ENCODE assay signal across 10 mouse cellular contexts in the genomic region with DNA sequence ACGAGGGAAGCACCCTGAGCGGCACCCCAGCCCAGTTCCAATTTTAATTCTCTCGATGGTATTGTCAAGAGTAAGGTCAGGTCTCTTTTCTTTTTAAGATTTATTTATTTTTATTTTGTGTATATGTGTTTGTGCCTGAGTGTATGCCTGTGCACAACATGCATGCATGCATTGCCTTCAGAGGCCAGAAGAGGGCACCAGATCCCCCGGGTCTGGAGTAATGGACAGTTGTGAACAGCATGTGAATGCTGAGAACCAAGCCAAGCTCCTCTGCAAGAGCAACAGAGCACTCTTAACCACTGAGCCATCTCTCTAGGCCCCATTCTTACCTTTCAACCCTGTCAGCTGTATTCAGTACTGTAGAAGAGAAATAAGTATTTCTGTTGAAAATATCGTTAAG. TPM values are rescaled to one million over a fixed set of nuclear protein-coding genes. Genes with fewer than 3 reads are reported as not detected.
DNase-seq lines count a peak whose midpoint lies in the region; ATAC-seq and TF ChIP-seq lines count a peak whose summit lies in the region.
"Had no signal": no experiment of that assay in that cellular context is flagged by ENCODE, and none has a peak within 500 bp of the region (broad histone marks: within the 10 kb centered on the region; RNA-seq: fewer than 3 reads in every experiment).

No protein-coding gene starts in this region.

- intact Hi-C loops in left cerebral cortex, adult 2 months (cut with DNase I), result loop anchor here (10.0 kb wide), 1 partner anchor 583 kb away; no protein-coding TSS in a partner anchor
- intact Hi-C loops in heart, postnatal 14 days (cut with DNase I), result loop anchor here (2.0 to 5.0 kb wide), 3 partner anchors 100 to 340 kb away; no protein-coding TSS in a partner anchor

- ATAC-seq in CD4-positive, CD25-positive, alpha-beta regulatory T cell, adult 4 months, result no peak
- 0 out of 2 replicates have a peak, but pooled peaks have one; percentile 33 for ATAC-seq in erythroid progenitor cell, adult 5-6 weeks (replicated peaks; ENCODE audit: low FRiP score, poor library complexity, severe bottlenecking)
- ATAC-seq: intestine, embryonic 16.5 days had no signal

- 83% methylated on average over 5 of the region's 5 CpGs for WGBS in heart, embryonic 10.5 days

- H3K4me1 ChIP-seq in ES-Bruce4 (ENCODE audit: control insufficient read depth, insufficient read depth, low read length), result no peaks in the 10 kb centered on the region
- H3K4me1 ChIP-seq in heart, embryonic 10.5 days, result peaks cover 34% of the 10 kb centered on the region; the same call in 1 of the 2 replicates

- TF ChIP-seq CTCF in left cerebral cortex, adult 2 months (IDR thresholded peaks at IDR 0.05), result peak; percentile 44
- TF ChIP-seq CTCF in ES-Bruce4 (IDR thresholded peaks at IDR 0.05; ENCODE audit: low read depth, low read length), result peak; percentile 51

- peaks cover 2% of the 10 kb centered on the region; the same call in 1 of the 2 replicates for H3K9me3 ChIP-seq in ES-Bruce4 (replicated peaks; ENCODE audit: control insufficient read depth, insufficient read depth, low read length, poor library complexity, severe bottlenecking)
- 0 out of 2 replicates have a peak, but pooled peaks cover 2% of the 10 kb centered on the region for H3K9me3 ChIP-seq in heart, embryonic 10.5 days

- TF ChIP-seq POLR2A in ES-Bruce4 (IDR thresholded peaks at IDR 0.05; ENCODE audit: insufficient read depth, low read length), result no peak

- no peak for TF ChIP-seq EP300 in ES-Bruce4 (IDR thresholded peaks at IDR 0.05; ENCODE audit: insufficient read depth, low read depth, low read length)

- H3K36me3 ChIP-seq in ES-Bruce4 (ENCODE audit: control insufficient read depth, insufficient read depth, low read length, poor library complexity, severe bottlenecking), result no peaks in the 10 kb centered on the region
- H3K36me3 ChIP-seq in heart, embryonic 10.5 days, result no peaks in the 10 kb centered on the region

- no peak overlapping the region for H3K27ac ChIP-seq in left cerebral cortex, adult 2 months
- no peak overlapping the region for H3K27ac ChIP-seq in ES-Bruce4 (ENCODE audit: insufficient read depth, low read length)
- H3K27ac ChIP-seq in heart, embryonic 10.5 days, result no peak overlapping the region
- H3K27ac ChIP-seq: limb, embryonic 13.5 days had no signal

- peak; percentile 61 for DNase-seq in CD4-positive, CD25-positive, alpha-beta regulatory T cell, adult 2 months (ENCODE audit: low read depth, low spot score)
- no peak for DNase-seq in left cerebral cortex, adult 2 months (ENCODE audit: extremely low spot score in 1 of 2, low spot score in 2 of 2)
- no peak for DNase-seq in left cerebral cortex, adult 18-20 months (ENCODE audit: low spot score in 2 of 2)
- no peak for DNase-seq in heart, embryonic 10.5 days (ENCODE audit: low spot score)
- no peak for DNase-seq in heart, postnatal 14 days

- no peak overlapping the region for H3K9ac ChIP-seq in ES-Bruce4 (ENCODE audit: low read depth, poor library complexity, severe bottlenecking)
- H3K9ac ChIP-seq: limb, embryonic 13.5 days had no signal

- H3K4me3 ChIP-seq in left cerebral cortex, adult 2 months, result no peak overlapping the region
- no peak overlapping the region for H3K4me3 ChIP-seq in ES-Bruce4 (ENCODE audit: low read depth, low read length)
- H3K4me3 ChIP-seq in heart, embryonic 10.5 days, result no peak overlapping the region
- H3K4me3 ChIP-seq: limb, embryonic 13.5 days had no signal

- no peaks in the 10 kb centered on the region for H3K27me3 ChIP-seq in ES-Bruce4 (ENCODE audit: control insufficient read depth, insufficient read depth, low read length, poor library complexity, severe bottlenecking)
- no peaks in the 10 kb centered on the region for H3K27me3 ChIP-seq in heart, embryonic 10.5 days (ENCODE audit: insufficient read depth, poor library complexity, severe bottlenecking)
- H3K27me3 ChIP-seq: limb, embryonic 13.5 days had no signal

RNA-seq across cellular contexts. Expression of gene Vgll4, which starts 42.4 kb away (rescaled TPM):
- polyA plus RNA-seq in CD4-positive, CD25-positive, alpha-beta regulatory T cell, adult 4 months (2017; shearing (Covaris generic)), result 100 to 1,000 TPM; 171 to 233 TPM
- 10 to 100 TPM; 61.4 to 63.8 TPM for total RNA-seq in left cerebral cortex, adult 2 months (2021)
- total RNA-seq in left cerebral cortex, adult 18-20 months (2021), result 10 to 100 TPM; 55.3 to 62.5 TPM
- polyA plus RNA-seq in ES-Bruce4 (2011; ENCODE audit: insufficient read depth, insufficient read length, low read depth, missing spikeins), result 37.3 and 39.2 TPM in 2 replicates
- total RNA-seq in erythroid progenitor cell, adult 5-6 weeks (2015; ENCODE audit: low replicate concordance), result 2.5 and 6.7 TPM in 2 replicates
- total RNA-seq in erythroid progenitor cell, adult 5-6 weeks (2017; ENCODE audit: low replicate concordance), result 3.3 and 4.7 TPM in 2 replicates
- 58.5 and 76.8 TPM in 2 replicates for polyA plus RNA-seq in heart, embryonic 10.5 days (2016; fragmentation: Nextera tagmentation; extraction: Ambion mirVana)
- 10 to 100 TPM; 28.4 to 29.5 TPM for total RNA-seq in heart, postnatal 14 days (2021)
